Mouse (Mus musculus) G1E-ER4 (cell line): ENCODE data around the gene Grb10. TPM values are rescaled to one million over a fixed set of nuclear protein-coding genes. Genes with fewer than 3 reads are reported as not detected.
A peak's percentile ranks its signal among the peaks of the same experiment; 100 is the strongest.

Source experiments
- GATA1 ChIP-seq: IDR thresholded peaks from one replicate; pipeline ENCODE4 v1.8.0; 2012; ENCODE audit warnings: low read length, inconsistent platforms
- polyA plus RNA-seq: library from polyadenylated mRNA; stranded (reverse); fragments of >175 nt; gene quantifications from 2 replicates; pipeline ENCODE4 v1.2.3, GENCODE M21; 2012

The Grb10 gene
- polyA plus RNA-seq, 1 experiment: not detected

DNA sequence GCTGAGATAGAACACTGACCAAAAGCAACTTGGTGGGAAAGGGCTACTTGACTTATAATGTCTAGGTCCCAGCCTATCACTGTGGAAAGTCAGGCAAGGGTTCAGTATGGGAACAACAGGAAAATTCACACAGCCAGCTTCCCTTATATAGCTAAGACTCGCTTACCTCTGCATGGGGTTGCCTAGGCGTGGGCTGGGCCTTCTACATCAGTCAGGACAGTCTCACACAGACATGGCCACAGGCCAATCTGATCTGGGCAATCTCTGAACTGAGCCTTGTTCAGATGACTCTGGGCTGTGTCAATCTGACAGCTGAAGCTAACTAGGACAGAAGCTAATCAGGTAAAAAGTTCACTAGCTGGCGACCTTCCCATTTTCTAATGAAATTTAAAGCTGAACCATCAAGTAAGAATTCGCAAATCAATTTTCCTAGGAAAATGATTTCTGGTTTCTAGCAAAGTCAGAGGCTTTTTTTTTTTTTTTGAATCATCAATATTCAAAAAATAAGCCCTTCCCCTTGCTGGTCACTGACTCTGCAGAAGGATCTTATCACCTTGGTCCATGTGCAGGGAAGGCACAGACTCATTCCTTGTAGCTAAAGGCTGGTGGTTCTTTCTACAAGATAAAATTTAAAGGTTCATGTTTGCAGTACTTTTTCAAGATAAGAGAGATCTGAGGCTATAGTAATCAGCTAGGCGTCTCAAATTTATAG is 76.4 kb downstream of the Grb10 start:
- peak; percentile 58 for TF ChIP-seq GATA1

DNA sequence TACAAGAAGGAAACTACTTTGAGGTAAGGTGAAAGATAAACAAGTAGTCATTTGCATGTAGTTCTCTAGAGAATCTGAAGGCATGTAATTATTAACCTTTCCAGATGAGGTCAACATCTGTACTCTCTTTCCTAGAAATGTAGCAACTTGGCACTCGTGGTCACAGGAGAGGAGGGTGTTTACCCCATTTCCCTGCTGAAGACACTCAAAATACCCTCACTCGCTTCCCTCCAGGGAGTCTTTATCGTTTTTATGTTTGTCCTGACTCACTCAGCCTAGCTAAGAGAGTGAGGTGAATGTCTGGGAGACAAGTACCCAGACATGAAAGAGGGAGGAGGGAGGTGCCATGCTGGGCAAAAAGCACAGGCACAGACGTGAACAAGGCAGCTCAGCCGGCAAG is 77.6 kb downstream of the Grb10 start:
- no peak for TF ChIP-seq GATA1

DNA sequence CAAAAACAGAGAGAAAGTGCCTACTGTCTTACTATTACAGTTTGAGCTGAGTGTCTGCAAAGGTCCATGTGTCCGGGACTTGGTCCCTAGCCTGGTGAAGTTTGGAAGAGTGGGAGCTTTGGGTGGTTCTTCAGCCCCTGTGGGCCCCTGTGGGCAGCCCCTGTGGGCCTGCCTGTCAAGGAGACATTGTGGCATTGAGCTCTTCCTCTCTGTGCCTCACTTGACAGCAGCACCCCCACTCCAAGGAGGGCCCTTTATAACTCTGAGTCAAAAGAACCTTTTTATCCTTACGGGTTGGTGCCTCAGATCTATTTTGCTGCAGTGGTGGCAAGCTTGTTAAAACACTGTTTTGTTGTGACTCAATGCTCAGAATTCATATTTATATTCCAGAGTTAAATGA is 78.3 kb downstream of the Grb10 start:
- no peak for TF ChIP-seq GATA1

DNA sequence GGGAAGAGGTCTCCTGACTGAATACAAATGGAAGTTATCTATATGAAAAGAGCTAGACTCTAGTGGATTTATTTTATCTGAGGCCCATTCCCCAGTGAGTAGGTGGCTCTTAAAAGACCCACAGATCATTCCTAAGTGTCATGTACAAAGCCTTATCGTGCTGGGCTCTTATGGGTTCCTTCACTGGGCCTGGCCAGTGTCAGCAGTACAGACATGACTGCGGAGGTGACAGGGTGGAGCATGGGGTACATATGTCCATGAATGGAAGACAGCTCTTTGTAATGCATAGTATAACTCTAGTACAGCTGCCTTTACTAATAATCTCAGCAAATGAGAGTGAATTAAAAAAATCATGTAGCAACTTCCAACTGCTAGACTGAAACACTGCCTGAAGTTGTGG is 80.0 kb downstream of the Grb10 start:
- TF ChIP-seq GATA1: no peak

DNA sequence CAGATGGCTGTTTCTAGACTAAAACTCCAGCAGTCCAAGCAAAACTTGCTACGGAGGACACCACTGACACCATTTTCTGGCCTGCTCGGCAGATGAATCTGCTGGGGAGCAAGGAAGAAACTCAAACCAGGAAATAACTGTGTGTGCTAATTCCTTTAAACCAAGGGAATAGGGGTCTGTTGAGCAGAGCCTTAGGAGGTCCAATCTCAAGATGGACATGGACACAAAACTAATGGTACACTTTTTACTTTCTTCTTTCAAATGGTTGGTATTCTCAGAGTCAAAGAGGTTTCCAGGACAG is 80.5 kb downstream of the Grb10 start:
- TF ChIP-seq GATA1: no peak

DNA sequence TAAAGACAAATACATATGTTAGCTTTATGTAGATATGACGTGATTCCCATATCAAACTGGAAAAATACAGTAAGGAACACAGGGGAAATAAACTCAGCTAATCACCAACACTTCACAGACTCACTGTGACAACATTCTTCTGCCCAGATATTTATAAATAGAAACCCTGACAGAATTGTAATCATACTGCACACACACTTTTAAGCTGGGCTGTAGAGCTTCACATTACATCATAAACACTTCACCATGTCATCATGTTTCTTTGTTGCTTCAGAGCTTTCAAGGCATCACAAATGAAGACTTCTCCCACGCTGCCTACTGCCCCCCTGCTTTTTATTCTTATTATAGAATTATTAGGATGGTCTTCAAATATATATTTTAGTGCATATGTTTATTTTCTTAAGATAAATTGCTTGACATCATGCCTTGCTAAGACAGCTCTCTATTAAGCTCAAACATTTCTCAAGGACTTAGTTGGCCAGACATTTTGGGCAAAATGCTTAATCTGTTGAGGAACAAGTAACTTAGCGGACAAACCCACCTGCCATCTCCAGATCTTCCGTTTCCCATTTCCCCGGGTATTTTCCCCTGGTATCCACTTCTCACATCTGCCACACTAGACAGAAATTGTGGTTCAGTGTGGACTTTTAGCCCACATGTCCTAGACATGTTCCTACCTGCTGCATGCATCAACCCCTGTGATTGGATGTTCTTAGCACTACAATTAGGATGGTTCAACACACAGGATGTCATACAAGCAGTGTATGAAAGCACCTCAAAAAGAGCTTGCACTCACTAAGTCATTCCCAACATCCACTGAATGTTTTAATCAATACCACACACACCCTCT is 81.0 kb downstream of the Grb10 start:
- no peak for TF ChIP-seq GATA1

DNA sequence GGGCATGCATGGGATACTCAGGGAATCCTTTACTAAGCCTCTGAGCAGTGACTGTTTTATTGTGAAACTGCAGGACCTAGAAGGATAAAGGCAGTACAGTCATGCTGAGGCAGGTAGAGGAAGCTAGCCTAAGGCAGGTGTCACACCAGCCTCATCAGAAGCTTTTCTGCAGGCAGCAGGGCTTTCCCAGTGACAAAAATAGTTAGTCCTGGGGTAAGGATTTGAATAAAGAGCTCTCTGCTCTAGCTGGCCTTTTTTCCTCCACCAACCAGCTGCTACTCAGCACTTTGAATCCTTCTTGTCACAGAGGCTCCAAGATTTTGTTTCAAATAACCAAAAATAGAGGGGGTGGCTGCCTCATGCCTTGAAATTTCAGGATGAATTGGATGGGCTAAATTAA is 82.7 kb downstream of the Grb10 start:
- TF ChIP-seq GATA1: no peak

DNA sequence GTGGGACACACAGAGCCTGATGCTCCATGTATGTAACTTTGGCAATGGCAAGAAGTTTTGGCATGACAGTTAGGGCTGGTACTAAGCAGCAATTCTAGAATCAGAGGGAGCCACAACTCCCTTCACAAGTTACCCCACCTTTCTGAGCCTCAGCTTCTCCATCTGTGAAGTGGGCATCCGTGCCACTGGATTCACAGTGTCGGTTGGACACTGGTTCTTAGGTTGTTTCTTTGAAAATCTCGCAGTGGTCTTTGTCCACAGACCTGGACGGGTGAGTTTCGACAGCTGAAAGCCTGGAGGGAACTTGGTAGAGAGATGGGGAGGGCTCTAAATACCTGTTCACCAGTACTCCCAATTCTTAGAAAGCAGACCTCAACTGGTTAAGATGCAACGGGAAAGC is 83.9 kb downstream of the Grb10 start:
- TF ChIP-seq GATA1: no peak

DNA sequence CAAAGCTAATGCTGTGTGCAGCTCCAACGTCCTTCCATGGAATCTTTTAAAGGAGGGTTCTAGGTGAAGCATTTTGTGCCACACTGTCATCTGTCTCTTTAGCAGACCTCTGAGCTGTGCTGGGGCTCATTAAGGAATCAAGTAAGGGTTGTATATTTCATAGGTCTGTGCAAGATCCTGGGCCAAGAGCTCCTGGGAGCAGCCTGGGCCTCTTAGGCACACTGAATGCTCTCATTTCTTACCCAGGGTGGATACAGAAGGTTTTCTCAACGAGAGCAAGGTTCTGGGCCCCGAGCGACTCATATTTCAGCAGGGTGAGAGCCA is 84.4 kb downstream of the Grb10 start:
- no peak for TF ChIP-seq GATA1

DNA sequence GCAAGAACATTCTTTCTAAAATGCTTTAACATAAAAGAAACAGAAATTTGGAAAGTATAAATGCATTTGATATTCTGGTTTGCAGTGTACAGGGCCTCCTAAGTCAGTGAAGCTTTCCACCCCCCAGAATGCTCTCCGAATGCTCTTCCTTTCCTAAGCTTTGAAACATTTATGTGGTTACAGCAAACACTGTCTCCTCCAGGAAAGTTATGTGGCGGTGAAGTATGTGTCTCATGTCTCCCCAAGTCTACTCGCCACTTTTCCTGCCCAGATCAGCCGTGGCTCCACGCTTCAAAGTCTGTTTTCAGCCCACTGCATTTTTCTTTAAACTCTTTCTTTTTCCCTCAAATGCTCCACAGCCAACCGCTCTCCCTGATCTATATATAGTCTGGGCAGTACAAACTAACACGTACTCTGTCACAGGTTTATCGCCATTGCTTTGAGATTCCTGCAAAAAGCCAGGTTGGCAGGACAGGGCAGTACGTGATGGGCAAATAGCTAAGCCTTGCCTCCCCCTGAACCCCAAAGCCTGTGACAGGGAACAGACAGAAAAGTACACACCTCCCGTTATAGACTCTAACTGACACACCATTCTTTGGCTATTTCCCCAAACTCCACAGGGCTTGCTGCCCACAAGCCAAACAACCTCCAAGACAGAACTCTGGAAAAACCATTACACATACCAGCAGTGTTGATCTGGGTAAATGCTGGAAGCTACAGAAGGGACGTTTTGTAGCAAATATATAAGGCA is 84.9 kb downstream of the Grb10 start:
- TF ChIP-seq GATA1: no peak

DNA sequence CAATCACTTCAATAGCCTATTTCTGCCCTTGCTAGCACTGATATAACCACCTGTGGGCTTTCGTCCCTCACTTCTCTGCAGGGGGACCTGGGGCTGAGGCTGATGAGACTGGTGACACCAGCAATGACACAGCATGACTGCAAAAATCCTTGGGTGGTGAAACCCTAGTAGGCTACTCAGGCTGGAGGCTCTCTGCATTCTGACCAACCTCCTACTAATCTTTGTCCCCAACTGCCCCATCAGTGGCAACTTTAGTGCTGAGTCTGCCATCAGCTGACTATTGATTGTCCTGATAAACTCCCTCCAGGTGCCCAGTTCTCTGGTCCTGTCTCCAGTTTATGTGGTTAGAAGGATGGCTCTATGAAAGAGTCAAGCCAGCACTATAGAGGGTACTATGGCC is 85.9 kb downstream of the Grb10 start:
- TF ChIP-seq GATA1: no peak

DNA sequence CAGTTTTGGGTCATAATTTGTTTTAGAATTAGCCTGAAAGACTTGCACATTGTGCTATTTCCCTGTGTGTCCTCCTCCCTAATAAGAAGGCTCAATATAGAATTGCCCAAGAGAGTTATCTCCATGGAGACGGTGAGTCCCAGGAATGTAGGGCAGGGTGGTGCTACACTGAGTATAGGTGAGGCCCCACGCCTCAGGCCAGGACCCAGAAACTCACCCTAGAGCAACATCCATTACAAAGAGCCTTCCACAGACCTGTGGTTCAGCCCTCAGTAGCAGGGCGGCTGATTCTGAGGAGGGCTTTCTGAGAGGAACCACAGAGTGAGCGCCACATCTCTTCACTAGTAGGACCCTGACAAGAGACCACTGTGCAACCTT is 89.5 kb downstream of the Grb10 start:
- TF ChIP-seq GATA1: no peak

DNA sequence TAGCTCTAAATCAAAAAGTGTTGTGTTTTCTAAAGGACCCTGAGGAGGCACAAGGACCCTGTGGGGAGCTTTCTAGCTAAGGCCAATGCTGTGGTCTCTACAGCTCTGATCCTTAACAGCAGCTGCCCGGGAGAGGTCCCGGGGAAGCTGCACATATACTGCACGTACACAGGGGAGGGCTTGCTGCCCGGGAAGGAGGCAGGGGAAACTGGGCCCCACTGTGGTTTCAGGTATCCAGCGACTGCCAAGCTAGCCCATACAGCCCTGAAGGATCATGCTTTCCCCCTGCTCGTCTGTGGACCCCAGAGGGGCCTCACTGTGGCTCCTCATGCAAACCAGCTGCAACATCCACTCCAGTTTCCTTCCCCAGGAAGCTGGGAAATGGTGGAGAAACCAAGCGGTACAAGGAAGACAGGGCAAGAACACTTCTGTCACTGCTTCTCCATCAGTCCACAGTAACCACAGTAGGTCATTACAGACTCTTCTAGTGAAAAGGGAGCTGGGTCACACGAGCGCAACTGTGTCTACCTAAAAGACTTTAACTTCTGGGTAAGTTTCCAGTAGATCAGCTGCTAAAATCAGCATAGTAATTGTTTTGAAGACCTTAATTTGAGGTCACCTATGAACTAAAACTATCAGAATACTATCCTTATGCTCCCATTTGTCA is 90.0 kb downstream of the Grb10 start:
- TF ChIP-seq GATA1: no peak

DNA sequence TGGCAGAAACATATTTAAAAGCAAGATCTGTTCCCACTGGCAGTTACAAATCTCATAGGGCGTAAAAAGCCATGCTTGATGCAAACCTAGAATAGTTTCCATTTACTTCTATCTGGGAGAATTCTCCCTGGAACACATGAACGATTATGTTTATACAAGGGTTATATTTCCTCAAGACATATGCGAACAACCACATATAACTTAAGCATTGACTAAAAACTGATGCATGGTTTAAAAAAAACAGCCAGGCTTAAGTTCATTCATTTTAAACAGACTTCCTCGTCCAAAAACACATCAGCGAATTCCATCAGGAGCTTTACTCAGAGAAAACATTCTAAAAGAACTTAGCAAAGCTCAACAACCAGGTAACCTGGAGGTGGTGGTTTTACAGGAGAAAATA is 90.6 kb downstream of the Grb10 start:
- no peak for TF ChIP-seq GATA1

DNA sequence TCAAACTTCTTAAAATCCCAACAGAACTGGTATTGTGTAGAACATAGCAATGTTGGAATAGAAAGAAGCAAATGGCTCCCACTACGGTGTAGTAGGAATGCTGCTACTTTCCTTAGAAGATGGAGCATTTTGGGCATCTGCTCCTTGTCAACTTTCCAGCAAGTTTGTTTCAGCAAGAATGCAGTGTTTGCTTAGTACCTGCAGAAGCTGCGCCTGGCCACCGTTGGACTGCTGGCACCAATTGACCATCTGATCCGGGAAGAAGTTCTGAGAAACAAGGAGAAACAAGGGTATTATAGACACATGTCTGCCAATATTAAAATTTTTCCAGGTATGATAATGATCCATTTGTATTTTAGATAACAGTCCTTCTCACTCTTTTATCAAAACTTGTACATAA is 92.7 kb downstream of the Grb10 start:
- no peak for TF ChIP-seq GATA1

DNA sequence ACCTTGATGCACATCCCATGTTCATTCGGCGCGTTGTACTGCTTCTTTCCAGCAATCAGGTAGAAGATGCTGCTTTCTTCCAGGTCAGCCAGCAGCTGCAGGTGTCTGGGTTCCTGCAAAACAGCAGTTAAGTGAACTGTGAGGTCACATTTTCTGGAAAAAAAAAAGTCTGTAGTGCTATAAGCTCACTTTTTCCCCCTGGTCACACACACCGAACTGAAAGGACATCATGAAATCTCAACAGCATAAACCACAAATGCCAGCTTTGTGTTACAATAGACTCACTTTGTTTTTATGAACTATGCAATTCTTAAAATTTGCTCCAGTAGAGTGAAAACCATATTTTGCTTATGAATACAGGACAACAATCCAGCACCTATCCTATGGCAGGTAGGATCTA is 93.7 kb downstream of the Grb10 start:
- TF ChIP-seq GATA1: no peak
